In genomic region chr2:110564673-110565627, GRCm38 (mm10) we compare ENCODE assay signal across 9 mouse cellular contexts. TPM values are rescaled to one million over a fixed set of nuclear protein-coding genes. Genes with fewer than 3 reads are reported as not detected.
DNase-seq lines count a peak whose midpoint lies in the region; ATAC-seq and TF ChIP-seq lines count a peak whose summit lies in the region.
"Had no signal": no experiment of that assay in that cellular context is flagged by ENCODE, and none has a peak within 500 bp of the region (broad histone marks: within the 10 kb centered on the region; RNA-seq: fewer than 3 reads in every experiment).

No protein-coding gene starts in this region.

- no peaks in the 10 kb centered on the region for H3K36me3 ChIP-seq in ES-E14 (ENCODE audit: control insufficient read depth, insufficient read depth, low read length, poor library complexity, severe bottlenecking)
- H3K36me3 ChIP-seq in forebrain, embryonic 13.5 days (ENCODE audit: poor library complexity, severe bottlenecking): no peaks in the 10 kb centered on the region
- no peaks in the 10 kb centered on the region for H3K36me3 ChIP-seq in liver, postnatal 0 days (replicated peaks; ENCODE audit: insufficient read depth, low read length)
- H3K36me3 ChIP-seq: heart, embryonic 13.5 days had no signal

- no peaks in the 10 kb centered on the region for H3K9me3 ChIP-seq in ES-E14 (ENCODE audit: control insufficient read depth, insufficient read depth, low read depth, low read length)
- no peaks in the 10 kb centered on the region for H3K9me3 ChIP-seq in forebrain, embryonic 13.5 days (replicated peaks)
- no peaks in the 10 kb centered on the region for H3K9me3 ChIP-seq in liver, postnatal 0 days (ENCODE audit: low read length)
- H3K9me3 ChIP-seq: heart, embryonic 13.5 days had no signal

- peak; percentile 53 for DNase-seq in ES-E14 (ENCODE audit: low read depth, low spot score)
- DNase-seq in c-Kit-positive CD71-positive TER-119-negative erythroid progenitor cells, embryonic 14.5 days (ENCODE audit: low read depth): peak; percentile 23
- peak; percentile 43 to 47 for DNase-seq in heart, postnatal 36 days
- peak; percentile 76 for DNase-seq in layer of hippocampus, adult 11-12 months (ENCODE audit: low spot score)
- peak; percentile 39 for DNase-seq in liver, postnatal 0 days
- peak; percentile 10 for DNase-seq in ovary, postnatal 10 days (ENCODE audit: low spot score)
- DNase-seq in spleen, postnatal 10 days (ENCODE audit: low spot score in 2 of 2): no peak

- H3K4me2 ChIP-seq in forebrain, embryonic 13.5 days: no peak overlapping the region
- H3K4me2 ChIP-seq in liver, postnatal 0 days (ENCODE audit: low read depth, low read length): no peak overlapping the region
- H3K4me2 ChIP-seq: heart, embryonic 13.5 days had no signal

- TF ChIP-seq EP300 in liver, postnatal 0 days (IDR thresholded peaks at IDR 0.05; ENCODE audit: low read depth): no peak

- no peaks in the 10 kb centered on the region for H3K27me3 ChIP-seq in forebrain, embryonic 13.5 days
- H3K27me3 ChIP-seq in liver, postnatal 0 days (ENCODE audit: insufficient read depth, low read length): no peaks in the 10 kb centered on the region
- H3K27me3 ChIP-seq: heart, embryonic 13.5 days had no signal

- WGBS in forebrain, embryonic 13.5 days: 41% methylated on average over 5 of the region's 5 CpGs
- 29% methylated on average over 5 of the region's 5 CpGs for WGBS in liver, postnatal 0 days (ENCODE audit: insufficient replicate concordance)

- H3K4me3 ChIP-seq in ES-E14 (ENCODE audit: insufficient read depth in 1 of 2, low read depth in 1 of 2, low read length in 2 of 2, poor library complexity in 1 of 2, severe bottlenecking in 1 of 2): no peak overlapping the region
- no peak overlapping the region for H3K4me3 ChIP-seq in forebrain, embryonic 13.5 days
- no peak overlapping the region for H3K4me3 ChIP-seq in liver, postnatal 0 days (ENCODE audit: low read depth, low read length)
- H3K4me3 ChIP-seq: heart, embryonic 13.5 days had no signal

- in situ Hi-C loops in ES-E14 (cut with MboI; ENCODE audit: low sequenced_read_pairs in 2 of 2, unreplicated experiment in 2 of 2): loop anchor here (5.0 to 25.0 kb wide), 3 partner anchors 333 to 660 kb away; no protein-coding TSS in a partner anchor

- ATAC-seq in forebrain, embryonic 13.5 days: peak; percentile 94
- peak; percentile 57; the same call in 1 of the 2 replicates for ATAC-seq in liver, postnatal 0 days

- no peak overlapping the region for H3K27ac ChIP-seq in ES-E14 (ENCODE audit: insufficient read depth, low read depth, low read length, poor library complexity, severe bottlenecking)
- no peak overlapping the region for H3K27ac ChIP-seq in forebrain, embryonic 13.5 days
- no peak overlapping the region for H3K27ac ChIP-seq in liver, postnatal 0 days (ENCODE audit: low read depth)
- H3K27ac ChIP-seq: heart, embryonic 13.5 days had no signal

- peak; percentile 72 for TF ChIP-seq CTCF in liver, postnatal 0 days (IDR thresholded peaks at IDR 0.05; ENCODE audit: low read depth)

- H3K9ac ChIP-seq in ES-E14 (ENCODE audit: insufficient read depth, low read depth, low read length, poor library complexity, severe bottlenecking): no peak overlapping the region
- no peak overlapping the region for H3K9ac ChIP-seq in forebrain, embryonic 13.5 days
- no peak overlapping the region for H3K9ac ChIP-seq in liver, postnatal 0 days (replicated peaks)
- H3K9ac ChIP-seq: heart, embryonic 13.5 days had no signal

- H3K4me1 ChIP-seq in ES-E14 (ENCODE audit: control insufficient read depth in 2 of 2, insufficient read depth in 2 of 2, low read length in 2 of 2, poor library complexity in 1 of 2): no peaks in the 10 kb centered on the region
- H3K4me1 ChIP-seq in forebrain, embryonic 13.5 days: no peaks in the 10 kb centered on the region
- H3K4me1 ChIP-seq in liver, postnatal 0 days (ENCODE audit: insufficient read depth): no peaks in the 10 kb centered on the region
- H3K4me1 ChIP-seq: heart, embryonic 13.5 days had no signal

- intact Hi-C loops in heart, postnatal 36 days (cut with DNase I): loop anchor here (1.0 to 10.0 kb wide), 4 partner anchors 200 to 678 kb away; partner anchors contain the start of gene Fibin

TF ChIP-seq in ES-E14, 5 proteins besides CTCF, POLR2A, EP300 and RAD21:
- no peak for TF ChIP-seq ZNF384 (IDR thresholded peaks at IDR 0.05; ENCODE audit: low read depth, low read length)
- TF ChIP-seq ZC3H11A (IDR thresholded peaks at IDR 0.05; ENCODE audit: borderline replicate concordance, low read depth, low read length): peak; percentile 89
- TF ChIP-seq MAFK (IDR thresholded peaks at IDR 0.05; ENCODE audit: insufficient read depth, low read depth, low read length): no peak

RNA-seq across cellular contexts. Expression of gene Slc5a12, which starts 32.1 kb away (rescaled TPM):
- total RNA-seq in ES-E14 (2012; rRNA removed): not detected in 2 replicates
- not detected in 2 replicates for polyA plus RNA-seq in forebrain, embryonic 13.5 days (2015; fragmentation: Nextera tagmentation; extraction: Ambion mirVana)
- total RNA-seq in heart, postnatal 36 days (2021): not detected
- polyA plus RNA-seq in liver, postnatal 0 days (2015; fragmentation: Nextera tagmentation; extraction: Ambion mirVana): not detected in 2 replicates
- polyA plus RNA-seq: heart, embryonic 13.5 days had no signal

Comparison
In these comparisons a context has a peak if more than half of its experiments do, and no peak if none do; other contexts are left out.
1. DNase-seq: peak in ES-E14 (single experiment), c-Kit-positive CD71-positive TER-119-negative erythroid progenitor cells, embryonic 14.5 days (single experiment), heart, postnatal 36 days (2 of 2), layer of hippocampus, adult 11-12 months (single experiment), liver, postnatal 0 days (single experiment) and ovary, postnatal 10 days (single experiment); none in spleen, postnatal 10 days (0 of 2).